Mouse (Mus musculus): Measurements from ENCODE around the gene Grid1. TPM values are rescaled to one million over a fixed set of nuclear protein-coding genes. Genes with fewer than 3 reads are reported as not detected.

Gene Grid1
- polyA plus RNA-seq, 1 experiment = 1.3 TPM

- no peak for DNase-seq
- TF ChIP-seq POLR2A (IDR thresholded peaks at IDR 0.05; ENCODE audit: low read depth, low read length) (no peak), CTCF (conservative IDR thresholded peaks at IDR 0.05; ENCODE audit: insufficient read depth, insufficient read length, low read depth, low read length) (no peak)
These were observed 545.5 kb downstream of the Grid1 start for GRCm38 (mm10) chr14:35365177-35365944.

GRCm38 (mm10) chr14:35374374-35374773, 554.5 kb downstream of the Grid1 start:
- no peak for DNase-seq
- Histone ChIP-seq H3K27me3 (replicated peaks; ENCODE audit: control insufficient read depth, insufficient read depth, low read length) (no peaks in the 10 kb centered on the region), H3K4me3 (ENCODE audit: insufficient read depth, low read depth, low read length) (no peak overlapping the region), H3K27ac (ENCODE audit: insufficient read depth, low read depth, low read length) (no peak overlapping the region), H3K4me1 (ENCODE audit: control insufficient read depth, insufficient read depth, low read length) (no peaks in the 10 kb centered on the region), H3K36me3 (ENCODE audit: control insufficient read depth, insufficient read depth, low read length) (no peaks in the 10 kb centered on the region)
- TF ChIP-seq POLR2A (IDR thresholded peaks at IDR 0.05; ENCODE audit: low read depth, low read length) (no peak), CTCF (conservative IDR thresholded peaks at IDR 0.05; ENCODE audit: insufficient read depth, insufficient read length, low read depth, low read length) (no peak)
- 86% methylated on average over 3 of the region's 3 CpGs for WGBS

More at GRCm38 (mm10) chr14:35365177-35365944, 545.5 kb downstream of the Grid1 start:
- H3K36me3 ChIP-seq (ENCODE audit: control insufficient read depth, insufficient read depth, low read length) = no peaks in the 10 kb centered on the region
- H3K27me3 ChIP-seq (replicated peaks; ENCODE audit: control insufficient read depth, insufficient read depth, low read length) = no peaks in the 10 kb centered on the region
- no peak overlapping the region for H3K4me3 ChIP-seq (ENCODE audit: insufficient read depth, low read depth, low read length)
- H3K4me1 ChIP-seq (ENCODE audit: control insufficient read depth, insufficient read depth, low read length) = no peaks in the 10 kb centered on the region
- 76% methylated on average over 8 of the region's 8 CpGs for WGBS
- no peak overlapping the region for H3K27ac ChIP-seq (ENCODE audit: insufficient read depth, low read depth, low read length)

- Histone ChIP-seq H3K36me3 (ENCODE audit: control insufficient read depth, insufficient read depth, low read length) (no peaks in the 10 kb centered on the region), H3K27ac (ENCODE audit: insufficient read depth, low read depth, low read length) (no peak overlapping the region), H3K4me3 (ENCODE audit: insufficient read depth, low read depth, low read length) (no peak overlapping the region), H3K27me3 (replicated peaks; ENCODE audit: control insufficient read depth, insufficient read depth, low read length) (no peaks in the 10 kb centered on the region), H3K4me1 (ENCODE audit: control insufficient read depth, insufficient read depth, low read length) (no peaks in the 10 kb centered on the region)
- TF ChIP-seq CTCF (conservative IDR thresholded peaks at IDR 0.05; ENCODE audit: insufficient read depth, insufficient read length, low read depth, low read length) = no peak
- WGBS = 71% methylated on average over 4 of the region's 4 CpGs
- no peak for DNase-seq
These were observed 573.7 kb downstream of the Grid1 start for GRCm38 (mm10) chr14:35393591-35393990.

- Histone ChIP-seq H3K27me3 (replicated peaks; ENCODE audit: control insufficient read depth, insufficient read depth, low read length) (no peaks in the 10 kb centered on the region), H3K4me3 (ENCODE audit: insufficient read depth, low read depth, low read length) (no peak overlapping the region), H3K27ac (ENCODE audit: insufficient read depth, low read depth, low read length) (no peak overlapping the region), H3K36me3 (ENCODE audit: control insufficient read depth, insufficient read depth, low read length) (no peaks in the 10 kb centered on the region), H3K4me1 (ENCODE audit: control insufficient read depth, insufficient read depth, low read length) (no peaks in the 10 kb centered on the region)
- no peak for TF ChIP-seq CTCF (conservative IDR thresholded peaks at IDR 0.05; ENCODE audit: insufficient read depth, insufficient read length, low read depth, low read length)
- TF ChIP-seq POLR2A (IDR thresholded peaks at IDR 0.05; ENCODE audit: low read depth, low read length) = no peak
- DNase-seq = no peak
- 77% methylated on average over 3 of the region's 3 CpGs for WGBS
These were observed 584.5 kb downstream of the Grid1 start for GRCm38 (mm10) chr14:35404249-35404908.

GRCm38 (mm10) chr14:35430259-35430658, 610.4 kb downstream of the Grid1 start:
- Histone ChIP-seq H3K27ac (ENCODE audit: insufficient read depth, low read depth, low read length) (no peak overlapping the region), H3K4me1 (ENCODE audit: control insufficient read depth, insufficient read depth, low read length) (no peaks in the 10 kb centered on the region), H3K4me3 (ENCODE audit: insufficient read depth, low read depth, low read length) (no peak overlapping the region), H3K36me3 (ENCODE audit: control insufficient read depth, insufficient read depth, low read length) (no peaks in the 10 kb centered on the region), H3K27me3 (replicated peaks; ENCODE audit: control insufficient read depth, insufficient read depth, low read length) (no peaks in the 10 kb centered on the region)
- 79% methylated on average over 2 of the region's 2 CpGs for WGBS
- no peak for DNase-seq
- TF ChIP-seq CTCF (conservative IDR thresholded peaks at IDR 0.05; ENCODE audit: insufficient read depth, insufficient read length, low read depth, low read length) (no peak), POLR2A (IDR thresholded peaks at IDR 0.05; ENCODE audit: low read depth, low read length) (no peak)

GRCm38 (mm10) chr14:35453702-35454101, 633.8 kb downstream of the Grid1 start:
- 85% methylated on average over 7 of the region's 7 CpGs for WGBS
- H3K36me3 ChIP-seq (ENCODE audit: control insufficient read depth, insufficient read depth, low read length) = no peaks in the 10 kb centered on the region
- H3K4me3 ChIP-seq (ENCODE audit: insufficient read depth, low read depth, low read length) = no peak overlapping the region
- no peak overlapping the region for H3K27ac ChIP-seq (ENCODE audit: insufficient read depth, low read depth, low read length)
- DNase-seq = no peak
- H3K27me3 ChIP-seq (replicated peaks; ENCODE audit: control insufficient read depth, insufficient read depth, low read length) = no peaks in the 10 kb centered on the region
- no peaks in the 10 kb centered on the region for H3K4me1 ChIP-seq (ENCODE audit: control insufficient read depth, insufficient read depth, low read length)
- TF ChIP-seq CTCF (conservative IDR thresholded peaks at IDR 0.05; ENCODE audit: insufficient read depth, insufficient read length, low read depth, low read length) = no peak
- TF ChIP-seq POLR2A (IDR thresholded peaks at IDR 0.05; ENCODE audit: low read depth, low read length) = no peak

- H3K36me3 ChIP-seq (ENCODE audit: control insufficient read depth, insufficient read depth, low read length) = no peaks in the 10 kb centered on the region
- H3K4me3 ChIP-seq (ENCODE audit: insufficient read depth, low read depth, low read length) = no peak overlapping the region
- TF ChIP-seq CTCF (conservative IDR thresholded peaks at IDR 0.05; ENCODE audit: insufficient read depth, insufficient read length, low read depth, low read length) (no peak), POLR2A (IDR thresholded peaks at IDR 0.05; ENCODE audit: low read depth, low read length) (no peak)
- no peak for DNase-seq
- no peaks in the 10 kb centered on the region for H3K4me1 ChIP-seq (ENCODE audit: control insufficient read depth, insufficient read depth, low read length)
- H3K27me3 ChIP-seq (replicated peaks; ENCODE audit: control insufficient read depth, insufficient read depth, low read length) = no peaks in the 10 kb centered on the region; the same call in 1 of the 2 replicates
- no peak overlapping the region for H3K27ac ChIP-seq (ENCODE audit: insufficient read depth, low read depth, low read length)
- 69% methylated on average over 6 of the region's 6 CpGs for WGBS
These were observed 648.3 kb downstream of the Grid1 start for GRCm38 (mm10) chr14:35468254-35468653.

Data from kidney, adult 2 months (tissue).